Mouse (Mus musculus): ENCODE data around the gene Gmip.

Gmip gene

GRCm38 (mm10) chr8:69808094-69808863 is at the start of gene Gmip:
Gene Gmip, plus strand, starts transcription at chr8:69808679.
- ATAC-seq (ENCODE audit: low TSS enrichment): peak; percentile 68

DNA sequence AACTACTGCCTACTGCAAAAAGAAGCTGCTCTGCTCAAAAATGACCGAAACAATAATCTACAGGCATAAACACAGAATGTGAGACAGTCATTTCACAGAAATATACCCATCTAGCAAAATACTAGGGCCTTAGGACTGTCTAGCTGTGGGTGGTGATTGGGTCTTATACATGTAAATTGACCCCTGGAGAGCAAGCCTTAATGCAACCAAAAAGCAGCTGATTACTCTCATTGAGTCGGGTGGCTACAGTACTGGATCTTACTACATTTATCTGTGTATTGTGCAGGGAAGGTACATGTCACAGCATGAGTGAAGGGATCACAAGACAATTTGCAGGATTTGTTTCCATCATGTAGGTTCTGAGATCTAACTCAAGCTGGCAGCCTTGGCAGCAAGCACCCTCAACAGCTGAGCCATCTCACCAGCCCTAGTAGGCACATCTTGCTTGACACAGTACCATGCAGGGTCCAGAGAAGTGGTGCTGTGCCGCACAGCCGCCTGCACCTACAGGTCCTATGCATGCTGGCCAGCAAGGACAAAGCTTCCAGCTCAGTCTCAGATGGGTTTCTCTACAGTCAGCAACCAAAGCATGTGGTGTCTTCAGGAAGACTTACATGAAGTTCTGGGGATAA is 46.5 kb upstream of the Gmip start:
- no peak for ATAC-seq (ENCODE audit: low TSS enrichment)

DNA sequence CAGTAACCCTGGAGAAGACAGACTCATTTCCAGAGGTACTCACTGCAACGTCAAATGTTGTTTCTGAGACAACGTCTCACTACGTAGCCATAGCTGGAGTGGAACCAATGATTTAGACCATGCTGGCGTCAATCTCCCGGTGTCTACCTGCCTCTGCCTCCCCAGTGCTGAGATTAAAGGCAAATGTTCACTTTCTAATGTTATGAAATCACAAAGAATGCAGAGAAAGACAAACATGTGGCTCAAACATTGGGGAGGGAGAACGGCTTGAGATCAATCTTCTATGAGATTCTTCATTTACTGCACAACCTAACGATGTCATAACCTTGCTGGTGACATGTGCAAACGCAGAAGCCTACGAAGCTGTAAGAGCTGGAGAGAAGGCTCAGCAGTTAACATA is 37.3 kb upstream of the Gmip start:
- ATAC-seq (ENCODE audit: low TSS enrichment): no peak

DNA sequence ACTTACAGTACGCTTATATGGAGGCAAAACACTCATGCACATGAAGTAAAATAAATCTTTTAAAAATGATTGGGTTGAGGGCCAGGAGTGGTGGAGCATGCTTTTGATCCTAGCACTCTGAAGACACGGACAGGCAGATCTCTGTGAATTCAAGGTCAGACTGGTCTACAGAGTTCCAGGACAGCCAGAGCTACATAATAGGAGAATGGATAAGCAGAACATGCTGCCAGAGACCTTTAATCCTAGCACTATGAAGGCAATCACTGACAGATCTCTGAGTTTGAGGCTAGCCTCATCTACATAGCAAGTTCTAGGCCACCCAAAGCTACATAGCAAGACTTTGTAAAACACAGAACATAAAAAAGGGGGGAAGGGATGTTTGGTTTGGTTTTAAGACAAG is 36.4 kb upstream of the Gmip start:
- ATAC-seq (ENCODE audit: low TSS enrichment): no peak

- ATAC-seq (ENCODE audit: low TSS enrichment): peak; percentile 99
Measured at GRCm38 (mm10) chr8:69774503-69775148, 33.9 kb upstream of the Gmip start, which contains the start of gene Gm20422. Gene Gm20422, minus strand, starts transcription at chr8:69774886.

GRCm38 (mm10) chr8:69775149-69775534 is 33.3 kb upstream of the Gmip start:
- ATAC-seq (ENCODE audit: low TSS enrichment): no peak

- ATAC-seq (ENCODE audit: low TSS enrichment): no peak
Measured at GRCm38 (mm10) chr8:69777111-69777510, 31.4 kb upstream of the Gmip start.

GRCm38 (mm10) chr8:69789105-69789504 is 19.4 kb upstream of the Gmip start:
- no peak for ATAC-seq (ENCODE audit: low TSS enrichment)

DNA sequence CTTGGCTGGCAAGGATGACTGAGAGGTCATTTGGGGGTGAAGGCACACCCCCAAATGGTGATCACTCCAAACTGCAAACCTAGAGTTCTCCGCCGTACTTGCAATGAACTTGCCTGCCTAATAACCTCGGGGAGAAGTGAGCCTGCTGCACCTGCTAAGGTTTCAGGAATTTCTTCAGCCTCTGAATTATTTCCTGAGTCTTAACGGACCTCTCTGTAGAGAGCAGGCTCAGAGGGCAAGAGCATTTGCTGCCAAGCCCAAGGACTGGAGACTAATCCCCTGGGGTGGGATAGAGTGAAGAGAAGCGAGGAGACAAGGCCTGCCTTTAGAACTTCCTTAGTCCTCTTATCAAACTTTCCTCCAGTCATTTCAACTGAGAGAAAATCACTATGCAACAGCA is 18.7 kb upstream of the Gmip start:
- no peak for ATAC-seq (ENCODE audit: low TSS enrichment)

DNA sequence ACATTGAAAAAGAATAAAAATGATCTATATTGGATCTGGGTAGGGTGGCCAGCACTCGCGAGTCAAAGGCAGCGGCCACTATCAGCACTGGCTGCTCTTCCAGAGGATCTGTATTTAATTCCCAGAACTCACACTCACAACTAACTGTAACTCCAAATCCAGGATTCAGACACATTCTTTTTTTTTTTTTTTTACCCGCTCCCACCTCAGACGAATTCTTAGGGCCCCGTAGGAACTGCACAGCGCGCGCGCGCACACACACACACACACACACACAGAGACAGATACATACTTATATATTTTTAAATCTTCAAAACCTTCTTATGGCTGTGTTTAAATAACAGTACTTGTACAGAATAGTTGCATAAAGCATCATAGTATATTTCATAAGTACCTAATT is 18.1 kb upstream of the Gmip start:
- ATAC-seq (ENCODE audit: low TSS enrichment): no peak

DNA sequence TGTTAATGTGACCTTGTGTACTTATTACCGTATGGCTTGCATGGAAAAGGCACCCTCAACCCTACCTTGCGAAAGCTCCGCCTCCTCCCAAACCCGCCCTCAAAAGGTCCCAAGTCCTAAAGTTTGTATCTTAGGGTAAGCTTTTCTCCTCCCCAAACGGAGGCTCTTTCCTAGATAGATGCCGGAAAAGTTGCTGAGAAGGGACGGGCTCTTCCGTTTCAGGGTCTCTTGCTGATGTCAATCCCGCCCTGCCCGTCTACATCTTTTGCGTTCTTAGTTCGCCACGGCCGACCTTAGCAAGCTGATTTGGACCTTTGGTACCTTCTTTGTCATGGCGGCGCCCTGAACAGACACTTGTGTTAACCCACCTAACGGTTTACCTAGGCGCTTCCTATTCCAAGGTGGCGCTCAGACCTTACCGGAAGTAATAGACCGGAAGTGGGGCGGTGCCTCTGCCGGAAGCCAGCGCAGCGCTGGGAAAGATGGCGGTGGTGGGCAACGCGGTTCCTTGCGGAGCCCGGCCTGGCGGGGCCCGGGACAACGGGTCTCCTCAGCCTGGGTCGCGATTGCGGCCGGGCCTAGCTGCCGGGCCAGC is 17.6 kb upstream of the Gmip start, which contains the start of the genes Atp13a1 and Zfp866:
Gene Atp13a1 (plus strand): TSS at position 391 of the 595 bp plus-strand sequence.
Gene Zfp866 (minus strand): TSS at position 406 of the 595 bp plus-strand sequence.
- peak; percentile 98 for ATAC-seq (ENCODE audit: low TSS enrichment)

- ATAC-seq (ENCODE audit: low TSS enrichment): peak; percentile 44
Measured at GRCm38 (mm10) chr8:69791415-69792068, 16.9 kb upstream of the Gmip start.

DNA sequence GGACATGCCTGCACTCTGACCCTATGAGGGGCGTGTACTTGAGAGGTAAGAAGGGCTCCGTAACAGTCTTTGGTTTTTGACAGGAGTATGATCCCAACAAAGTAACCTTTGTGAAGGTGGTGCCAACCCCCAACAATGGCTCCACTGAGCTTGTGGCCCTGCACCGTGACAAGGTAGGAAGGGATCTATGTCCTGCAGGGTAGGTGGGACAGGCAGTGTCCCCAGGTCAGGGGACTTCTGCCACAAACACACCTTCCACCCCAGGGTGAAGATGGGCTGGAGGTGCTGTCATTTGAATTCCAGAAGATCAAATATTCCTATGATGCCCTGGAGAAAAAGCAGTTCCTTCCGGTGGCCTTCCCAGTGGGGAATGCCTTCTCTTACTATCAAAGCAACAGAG is 14.8 kb upstream of the Gmip start:
- ATAC-seq (ENCODE audit: low TSS enrichment): no peak

- no peak for ATAC-seq (ENCODE audit: low TSS enrichment)
Measured at GRCm38 (mm10) chr8:69794096-69794495, 14.4 kb upstream of the Gmip start.

DNA sequence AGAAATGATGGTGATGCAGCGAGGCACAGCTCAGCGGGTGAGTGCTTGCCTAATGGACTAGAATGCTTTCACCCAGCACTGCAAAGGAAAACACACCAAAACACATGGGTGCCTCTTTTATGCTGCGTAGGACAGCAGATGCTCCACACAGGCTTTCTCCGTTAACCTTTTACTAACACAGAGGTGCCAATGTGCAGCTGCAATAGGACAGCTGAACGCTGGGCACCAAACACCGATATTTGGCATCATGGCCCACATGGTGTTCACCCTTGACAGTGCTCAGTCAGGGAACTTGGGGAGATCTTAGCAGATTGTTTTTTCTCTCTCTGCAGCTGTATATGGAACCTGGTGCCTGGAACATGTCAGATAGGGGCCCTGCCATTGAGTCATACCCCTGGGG is 13.6 kb upstream of the Gmip start:
- ATAC-seq (ENCODE audit: low TSS enrichment): no peak

- no peak for ATAC-seq (ENCODE audit: low TSS enrichment)
Measured at GRCm38 (mm10) chr8:69796721-69797345, 11.6 kb upstream of the Gmip start.

DNA sequence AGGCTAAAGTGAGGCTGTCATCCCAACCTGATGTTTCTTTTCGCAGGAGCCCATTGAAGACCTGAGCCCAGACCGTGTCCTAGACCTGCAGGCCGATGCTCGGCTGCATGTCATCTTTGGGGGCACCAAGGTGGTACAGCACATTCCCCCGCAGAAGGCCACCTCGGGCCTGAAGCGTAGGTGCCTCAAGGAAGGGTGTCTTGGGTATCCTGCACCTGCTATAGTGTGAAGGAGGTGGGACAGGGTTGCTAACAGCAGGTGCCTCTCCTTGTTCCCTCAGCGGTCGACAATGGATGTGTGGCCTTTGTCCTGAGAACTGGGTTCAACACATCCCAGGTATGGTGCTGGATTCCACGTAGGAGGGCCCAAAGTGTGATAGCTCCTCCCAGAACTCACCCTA is 10.8 kb upstream of the Gmip start:
- no peak for ATAC-seq (ENCODE audit: low TSS enrichment)

DNA sequence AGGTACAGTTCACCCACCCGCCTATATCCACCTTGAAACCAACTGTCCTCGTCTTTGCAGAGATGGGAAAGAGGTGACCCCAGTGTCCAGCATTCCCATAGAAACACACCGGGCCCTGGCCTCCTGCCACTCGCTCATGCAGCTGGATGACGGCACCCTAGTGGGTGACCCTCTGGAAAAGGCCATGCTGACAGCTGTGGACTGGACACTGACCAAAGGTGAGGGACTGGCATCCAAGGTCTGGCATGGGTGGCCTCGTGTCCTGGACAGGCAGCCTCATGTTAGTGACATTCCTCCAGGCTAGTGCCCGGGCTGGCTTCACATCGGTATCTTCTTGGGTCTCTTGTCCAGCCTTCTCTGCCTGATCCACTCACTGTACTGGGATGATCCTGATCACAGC is 9.2 kb upstream of the Gmip start:
- no peak for ATAC-seq (ENCODE audit: low TSS enrichment)

GRCm38 (mm10) chr8:69799946-69800345 is 8.5 kb upstream of the Gmip start:
- ATAC-seq (ENCODE audit: low TSS enrichment): no peak

DNA sequence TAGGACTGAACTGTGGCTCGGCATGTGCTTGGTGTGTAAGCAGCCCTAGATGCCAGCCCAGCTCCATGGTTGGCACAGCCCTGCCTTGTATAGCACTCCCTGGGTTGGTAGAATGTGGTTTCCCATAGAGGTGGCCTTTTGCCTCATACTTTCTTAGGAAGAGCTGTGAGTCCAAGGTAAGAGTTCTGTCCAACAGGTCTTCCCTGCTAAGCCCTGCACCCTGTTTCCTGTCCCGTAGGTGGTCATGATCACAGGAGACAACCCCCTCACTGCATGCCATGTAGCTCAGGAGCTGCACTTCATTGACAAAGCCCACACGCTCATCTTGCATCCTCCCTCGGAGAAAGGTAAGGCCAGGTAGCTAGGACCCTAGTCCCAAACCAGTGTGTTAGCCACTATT is 6.7 kb upstream of the Gmip start:
- ATAC-seq (ENCODE audit: low TSS enrichment): no peak

DNA sequence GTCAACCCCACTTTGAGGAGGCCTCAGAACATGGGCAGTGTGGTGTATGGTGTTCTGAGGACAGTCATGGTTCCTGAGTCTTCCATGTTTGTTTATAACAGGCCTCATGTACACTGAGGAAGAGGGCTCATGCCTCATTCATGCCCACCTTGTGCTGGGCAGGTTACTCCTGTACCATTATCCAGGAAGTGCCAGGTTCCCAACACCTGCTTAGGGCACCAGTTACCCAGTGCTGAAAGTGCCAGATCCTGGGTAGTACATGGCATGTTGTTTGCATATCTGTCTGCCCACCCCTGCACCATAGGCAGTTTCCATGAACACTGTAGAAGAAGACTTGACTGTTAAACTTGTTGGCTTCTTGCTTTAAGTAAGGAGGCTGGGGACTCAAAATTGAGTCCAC is 6.3 kb upstream of the Gmip start:
- ATAC-seq (ENCODE audit: low TSS enrichment): no peak
